Mouse (Mus musculus) neutrophil, adult 5-6 weeks (primary cell): ENCODE measurements at regions not wholly inside any gene's neighbourhood (a gene's known extent, or its start where the extent isn't known, plus 50 kb on each side); places are given as distances from the start of the nearest gene placed in this dataset.

Source experiments
- ATAC-seq: fragments of 151-379, 151-347 bp; 2 replicates; pipeline ENCODE4 v1.8.0; 2017; ENCODE audit warnings: mild to moderate bottlenecking, moderate TSS enrichment; ENCODE audit not compliant: insufficient number of reproducible peaks, poor library complexity, low FRiP score, severe bottlenecking; ENCODE audit errors: extremely low read depth

DNA sequence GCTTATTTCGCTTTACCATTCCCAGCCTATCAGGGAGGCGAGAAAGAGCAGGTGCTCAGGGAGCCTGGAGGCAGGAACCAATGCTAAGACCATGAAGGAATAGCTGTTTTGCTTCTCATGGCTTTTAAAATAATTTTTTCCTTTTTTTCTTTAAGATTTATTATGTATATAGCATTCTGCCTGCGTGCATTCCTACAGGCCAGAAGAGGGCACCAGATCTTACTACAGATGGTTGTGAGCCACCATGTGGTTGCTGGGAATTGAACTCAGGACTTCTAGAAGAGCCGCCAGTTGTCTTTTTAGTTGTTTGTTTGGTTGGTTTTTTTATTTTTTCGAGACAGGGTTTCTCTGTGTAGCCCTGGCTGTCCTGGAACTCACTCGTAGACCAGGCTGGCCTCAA is 113.6 kb upstream of the Armc2 start:
- no peak for ATAC-seq

DNA sequence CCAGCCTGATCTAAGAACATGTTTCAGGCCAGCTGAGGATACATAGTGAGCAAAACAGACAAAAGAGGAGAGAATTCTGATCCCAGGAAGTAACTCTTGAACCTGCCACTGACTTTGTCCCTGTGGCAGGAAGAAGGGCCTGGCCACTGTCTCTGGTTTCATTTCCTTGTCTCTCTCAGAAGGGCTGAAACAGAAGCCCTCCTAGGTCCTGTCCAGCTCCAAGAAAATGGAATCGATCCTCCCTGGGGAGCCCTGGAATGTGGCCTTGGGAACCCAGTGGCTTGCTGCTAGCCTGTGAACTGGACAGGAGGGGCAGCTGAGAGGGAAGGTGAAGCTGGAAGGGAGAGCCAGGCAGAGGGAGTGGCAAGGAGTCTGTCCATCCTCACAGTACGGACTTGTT is 113.1 kb upstream of the Armc2 start:
- no peak for ATAC-seq

DNA sequence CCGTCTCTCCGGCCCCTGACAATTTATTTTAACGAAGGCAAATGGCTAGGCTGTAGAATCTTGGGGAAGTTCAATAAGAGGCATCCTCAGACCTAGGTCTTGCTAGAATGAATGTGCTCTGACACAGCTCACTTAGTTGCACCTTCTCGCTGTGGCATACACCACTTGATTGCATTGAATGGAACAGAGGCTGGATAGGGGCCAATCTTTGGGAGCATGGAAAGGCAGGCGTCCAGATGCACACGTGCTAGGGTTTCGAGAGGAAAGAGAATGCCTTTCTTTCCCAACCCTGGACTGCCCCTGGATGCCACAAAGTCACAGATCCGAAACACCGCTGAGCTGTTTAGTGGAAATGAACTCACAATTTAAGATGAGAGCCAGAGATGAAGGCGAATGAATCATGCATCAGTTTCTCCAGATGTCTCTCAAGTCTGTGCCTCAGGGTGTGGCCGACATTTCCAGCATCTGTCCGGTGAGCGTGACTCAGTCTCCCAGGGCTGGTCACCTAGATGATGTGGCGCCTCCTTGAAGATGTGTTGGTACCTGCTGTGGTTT is 109.7 kb upstream of the Armc2 start:
- no peak for ATAC-seq

DNA sequence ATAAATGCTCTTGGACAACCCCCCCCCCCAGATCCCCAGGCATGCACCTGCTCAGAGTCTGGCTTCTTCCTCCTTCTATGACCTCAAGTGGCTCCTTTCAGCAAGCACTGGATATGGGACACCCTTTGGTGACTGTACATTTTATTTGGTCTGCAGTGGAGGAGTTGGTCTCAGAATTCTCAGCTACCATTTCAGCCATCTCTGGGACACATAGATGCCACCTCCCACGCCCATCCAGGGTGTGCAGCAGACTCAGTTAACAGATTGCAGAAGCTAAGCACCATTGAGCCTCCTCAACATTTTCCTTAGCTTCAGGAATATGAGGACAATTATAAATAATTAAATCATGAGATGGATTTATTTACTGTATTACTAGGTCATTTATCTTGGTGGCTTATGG is 108.6 kb upstream of the Armc2 start:
- no peak for ATAC-seq

DNA sequence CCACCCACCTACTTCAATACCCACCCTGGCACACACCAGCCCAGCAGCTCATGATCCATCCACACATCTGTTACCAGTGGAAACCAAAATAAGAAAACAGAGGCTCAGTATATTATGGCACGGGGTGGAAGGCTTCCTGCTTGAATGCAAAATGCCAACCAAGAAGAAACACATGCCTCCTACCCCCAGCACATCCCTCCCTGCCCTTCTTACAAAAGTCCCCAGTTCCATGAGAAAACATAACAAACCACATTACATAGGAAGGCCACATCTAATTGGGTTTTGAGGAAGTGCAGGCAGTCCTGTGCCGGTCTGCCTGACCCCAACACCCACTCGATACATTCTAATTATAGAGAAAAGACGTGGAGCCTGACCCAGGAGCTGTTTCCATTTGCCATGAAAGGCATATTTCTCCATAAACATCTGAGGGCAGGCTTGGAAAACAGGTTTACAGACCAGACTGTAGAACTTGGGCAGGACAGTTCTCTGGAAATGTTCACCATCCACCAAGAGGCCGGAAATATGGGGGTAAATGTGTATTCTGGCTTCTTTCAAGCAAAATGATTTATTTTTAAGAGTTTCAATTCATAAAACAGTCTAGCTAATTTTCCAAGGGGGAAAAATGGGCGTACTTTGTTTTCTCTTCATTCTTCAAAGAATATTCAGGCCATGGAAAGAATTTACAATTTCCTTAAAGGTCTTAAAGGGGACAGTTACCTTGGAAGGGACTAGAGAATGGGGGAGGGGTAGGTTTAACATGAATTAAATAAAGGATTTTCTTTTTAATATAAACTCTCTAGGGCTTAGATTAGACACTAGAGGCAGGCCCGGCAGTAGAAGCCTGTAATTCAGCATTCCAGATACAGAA is 104.8 kb upstream of the Armc2 start:
- ATAC-seq: no peak

DNA sequence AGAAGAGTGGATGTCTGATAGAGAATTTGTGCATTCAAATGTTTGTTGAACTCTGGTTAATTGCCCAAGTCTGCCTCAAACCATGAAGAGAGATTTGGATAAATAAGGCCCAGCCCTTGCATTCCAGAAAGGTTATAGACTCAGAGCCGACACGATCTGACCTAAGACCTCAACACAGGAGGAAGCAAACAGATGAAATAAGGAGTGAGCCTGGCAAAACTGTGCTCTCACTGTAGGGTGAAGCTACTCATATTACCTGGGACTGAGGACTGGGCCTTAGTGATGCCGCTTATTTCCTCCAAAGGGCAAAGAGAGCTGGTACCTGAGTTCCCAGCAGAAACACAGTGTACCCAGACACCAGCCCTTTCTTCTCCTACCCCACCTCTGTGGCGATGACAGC is 103.7 kb upstream of the Armc2 start:
- no peak for ATAC-seq

DNA sequence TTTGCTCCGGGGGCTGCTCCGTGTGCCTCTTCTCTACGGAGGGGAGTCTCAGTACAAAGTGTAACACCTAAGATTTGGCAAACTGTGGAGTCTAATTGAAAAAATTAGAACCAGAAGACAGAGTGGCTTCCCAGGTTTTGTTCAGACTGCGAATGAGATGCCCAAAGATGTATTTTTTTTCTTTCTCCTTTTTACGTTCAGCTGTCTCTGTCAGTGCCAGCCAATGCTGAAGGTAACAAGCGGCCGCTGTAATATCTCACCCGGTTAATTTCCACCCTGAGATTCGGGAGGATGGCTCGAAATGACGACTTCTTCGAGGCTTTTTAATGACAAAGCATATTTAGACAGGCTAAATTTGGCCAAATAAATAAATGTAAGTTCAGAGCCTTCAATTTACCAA is 101.1 kb upstream of the Armc2 start:
- ATAC-seq: no peak

DNA sequence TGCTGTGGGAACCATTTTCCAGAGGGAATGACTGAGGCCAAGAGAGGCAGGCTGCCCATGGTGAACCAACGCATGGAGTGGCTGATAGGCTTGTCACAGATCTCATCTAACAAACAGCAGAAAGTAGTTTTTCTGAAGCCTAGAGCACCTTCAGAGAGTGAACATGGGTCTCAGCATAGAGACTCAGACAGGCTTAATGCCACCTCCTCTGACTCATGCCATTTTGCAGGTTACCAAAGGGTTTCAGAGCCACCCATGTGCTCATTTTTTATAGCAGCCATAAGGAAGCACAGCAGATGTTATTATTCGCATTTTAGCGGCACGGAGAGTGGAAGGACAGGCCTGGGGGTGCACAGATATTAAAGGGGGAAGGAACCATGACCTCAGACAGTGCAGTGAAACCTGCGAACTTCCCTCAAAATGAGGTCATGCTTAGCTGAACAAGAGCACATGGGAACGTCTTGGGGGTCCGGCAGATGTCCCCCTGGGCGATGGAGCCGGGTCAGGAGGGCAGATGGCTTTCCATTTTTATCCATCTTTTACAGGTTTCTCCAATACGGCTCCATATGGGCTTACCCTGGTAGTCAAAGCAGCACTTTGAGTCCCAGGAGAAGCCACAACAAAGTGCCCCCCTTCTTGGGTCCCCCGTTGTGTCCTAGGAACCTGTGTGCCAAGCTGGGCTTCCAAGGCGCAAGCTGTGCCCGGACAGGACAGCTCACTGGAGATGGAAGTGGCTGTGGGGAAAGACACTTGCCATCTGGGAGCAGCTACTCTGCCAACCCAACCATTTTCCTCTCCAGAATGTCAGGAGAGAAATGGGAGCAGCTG is 100.3 kb upstream of the Armc2 start:
- ATAC-seq: no peak

DNA sequence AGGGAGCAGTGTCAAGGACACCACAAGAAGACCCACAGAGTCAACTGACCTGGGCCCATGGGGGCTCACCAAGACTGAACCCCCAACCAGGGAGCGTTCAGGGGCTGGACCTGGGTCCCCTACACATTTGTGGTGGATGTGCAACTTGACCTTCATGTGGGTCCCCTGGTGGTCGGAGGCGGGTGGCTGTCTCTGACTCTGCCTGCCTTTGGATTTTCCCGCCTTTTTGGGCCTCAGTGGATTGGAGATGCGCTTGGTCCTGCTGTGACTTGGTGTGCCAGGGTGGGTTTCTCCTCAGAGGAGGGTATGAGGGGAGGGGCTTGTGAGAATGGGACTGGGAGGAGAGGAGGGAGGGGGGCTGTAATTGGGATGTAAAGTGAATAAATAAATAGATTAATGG is 99.3 kb upstream of the Armc2 start:
- ATAC-seq: no peak

DNA sequence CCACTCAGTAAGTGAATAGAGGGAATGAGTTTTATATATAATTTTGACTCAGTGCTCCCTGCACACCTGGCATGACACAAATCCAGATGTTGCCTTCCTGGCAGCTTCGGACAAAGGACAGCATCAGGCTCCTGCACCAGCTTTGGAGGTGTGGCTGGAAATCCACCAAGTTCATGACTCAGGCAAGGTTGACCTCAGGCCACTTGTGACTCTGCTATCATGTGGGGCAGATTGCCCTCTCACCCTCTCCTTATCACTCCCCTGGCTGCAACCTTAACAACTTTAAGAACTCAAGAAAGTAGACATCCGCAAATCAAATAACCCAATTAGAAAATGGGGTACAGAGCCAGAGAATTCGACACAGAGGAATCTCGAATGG is 97.7 kb upstream of the Armc2 start:
- no peak for ATAC-seq

DNA sequence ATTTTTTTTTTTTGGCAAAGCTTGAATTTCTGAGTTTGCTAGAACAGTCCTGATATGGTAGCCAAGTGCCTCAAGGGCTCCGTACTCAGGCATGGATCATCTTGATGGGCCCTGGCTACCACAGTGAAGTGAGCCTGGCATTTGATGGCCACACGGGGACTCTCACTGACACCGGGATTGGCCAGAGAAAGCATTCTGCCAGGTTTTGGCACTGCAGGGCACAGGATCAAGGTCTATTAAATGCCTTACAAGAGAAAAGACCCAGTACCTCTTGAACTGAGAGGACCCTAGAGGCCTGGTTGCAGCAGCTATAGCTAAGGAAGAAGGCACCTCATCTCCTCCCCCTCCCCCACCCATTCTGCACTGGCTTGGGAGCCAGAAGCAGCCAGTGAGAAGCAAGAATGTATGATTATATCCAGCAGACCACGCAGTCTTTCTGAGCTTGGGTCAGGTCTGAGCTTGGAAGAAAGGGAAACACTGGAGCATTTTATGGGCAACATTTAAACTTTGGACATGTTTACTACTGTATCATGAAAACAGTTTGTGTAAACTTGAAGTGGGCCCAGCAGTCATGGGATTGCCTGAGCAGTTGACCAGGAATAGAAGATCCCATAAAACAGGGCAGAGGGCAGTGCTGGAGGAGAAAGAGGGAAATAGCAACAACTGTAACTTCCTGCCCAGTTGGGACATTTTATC is 97.1 kb upstream of the Armc2 start:
- ATAC-seq: no peak

DNA sequence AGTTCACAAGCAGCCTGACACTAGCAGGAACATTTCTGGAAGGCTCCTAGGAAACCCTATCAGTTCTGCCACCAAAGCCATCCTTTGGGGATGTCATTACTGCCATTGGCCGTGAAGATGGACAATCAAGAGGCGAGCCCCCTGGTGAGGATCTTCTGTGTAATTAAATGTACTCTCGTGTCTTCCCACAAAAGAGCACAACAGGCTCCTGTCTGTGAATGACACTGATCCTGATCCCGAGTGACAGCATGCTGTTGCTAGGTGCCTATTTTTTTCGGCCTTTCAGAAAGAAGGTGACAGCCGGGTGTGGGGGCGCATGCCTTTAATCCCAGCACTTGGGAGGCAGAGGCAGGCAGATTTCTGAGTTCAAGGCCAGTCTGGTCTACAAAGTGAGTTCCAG is 92.5 kb upstream of the Armc2 start:
- ATAC-seq: no peak

DNA sequence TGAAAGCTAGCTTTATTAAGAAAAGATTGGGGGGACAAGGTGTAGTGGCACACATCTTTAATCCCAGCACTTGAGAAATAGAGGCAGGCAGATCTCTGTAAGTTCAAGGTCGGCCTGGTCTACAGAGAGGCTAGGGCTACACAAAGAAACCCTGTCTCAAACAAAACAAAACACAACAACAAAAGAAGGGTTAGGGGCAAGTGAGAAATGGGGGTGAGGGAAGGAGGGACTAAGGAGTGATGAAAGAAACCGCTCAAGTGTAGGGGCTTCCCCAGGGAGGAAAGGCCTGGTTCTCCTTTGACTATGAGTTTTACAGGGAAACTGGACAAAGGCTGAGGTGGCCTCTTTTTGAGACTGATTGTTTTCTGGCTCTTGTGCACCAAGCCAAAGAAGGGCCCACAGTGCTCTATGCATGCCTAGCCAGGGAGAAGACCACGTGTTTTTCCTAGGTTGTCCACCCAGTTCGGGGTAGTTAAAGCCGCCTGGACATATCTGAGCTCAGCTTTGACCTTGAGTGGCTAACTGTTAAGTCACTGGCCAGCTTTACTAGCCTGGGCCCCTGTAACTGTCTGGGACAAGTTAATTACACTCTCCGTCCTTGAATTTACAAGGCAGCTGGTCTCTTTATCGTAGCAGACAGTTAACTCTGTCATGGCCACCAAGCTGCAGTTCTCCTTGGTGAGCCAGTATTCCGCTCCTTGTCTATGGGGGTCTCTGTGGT is 90.2 kb upstream of the Armc2 start:
- no peak for ATAC-seq

DNA sequence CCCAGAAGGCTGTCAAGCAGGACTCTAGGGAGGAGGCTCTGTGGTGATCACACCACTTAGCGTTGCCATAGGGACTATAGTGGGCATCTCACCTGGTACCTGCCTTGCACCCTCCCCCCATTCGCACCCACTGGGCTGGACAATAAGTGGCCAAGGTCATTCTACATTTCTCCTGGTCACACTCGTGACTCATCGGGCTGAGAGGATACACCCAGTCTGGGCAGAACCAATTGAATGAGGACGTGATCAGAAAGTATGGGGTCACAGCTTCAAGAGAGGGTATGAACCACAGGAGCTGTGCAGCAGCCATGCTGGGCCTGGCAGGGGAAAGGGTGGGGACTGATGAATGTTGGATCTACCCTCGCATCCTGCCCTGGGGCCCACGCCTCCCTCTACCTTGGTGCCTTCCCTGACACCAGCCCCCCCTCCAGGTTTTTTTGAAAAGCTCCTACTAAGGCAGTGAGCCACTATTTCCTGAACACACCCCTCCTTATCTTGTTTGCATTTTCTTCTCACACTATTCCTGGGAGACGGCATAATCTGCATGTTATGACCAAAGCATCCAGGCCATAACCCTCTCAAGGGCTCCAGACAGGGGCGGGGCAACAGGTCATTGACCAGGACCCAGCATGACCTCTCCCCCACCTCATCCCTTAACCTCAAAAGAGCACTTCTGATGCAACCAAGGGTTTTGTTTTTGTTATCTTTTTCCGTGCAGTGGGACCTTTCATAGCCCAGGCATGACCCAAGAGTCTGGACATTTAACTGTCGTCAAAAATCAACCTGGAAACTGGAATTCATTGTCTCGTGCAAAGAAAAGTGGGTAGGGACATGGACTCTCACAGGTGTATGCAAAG is 89.4 kb upstream of the Armc2 start:
- ATAC-seq: no peak

DNA sequence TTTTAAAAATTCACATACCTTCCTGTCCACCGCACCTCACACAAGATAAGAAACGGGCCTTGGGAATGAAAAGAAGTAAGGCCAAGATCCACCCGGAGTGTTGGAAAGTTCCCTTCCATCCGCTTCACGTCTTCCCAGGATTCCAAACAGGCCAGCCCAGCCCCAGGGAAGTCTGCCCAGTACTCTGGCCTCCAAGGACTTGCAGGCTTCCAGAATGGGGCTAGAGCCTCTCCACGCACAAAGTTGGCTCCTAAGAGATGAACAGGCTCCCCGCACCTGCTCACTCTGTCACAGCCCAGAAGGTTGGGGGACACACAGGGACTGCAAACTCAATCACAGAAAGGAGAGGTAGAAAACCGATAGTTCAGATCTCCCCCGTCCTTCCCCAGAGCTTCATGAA is 88.4 kb upstream of the Armc2 start:
- no peak for ATAC-seq

DNA sequence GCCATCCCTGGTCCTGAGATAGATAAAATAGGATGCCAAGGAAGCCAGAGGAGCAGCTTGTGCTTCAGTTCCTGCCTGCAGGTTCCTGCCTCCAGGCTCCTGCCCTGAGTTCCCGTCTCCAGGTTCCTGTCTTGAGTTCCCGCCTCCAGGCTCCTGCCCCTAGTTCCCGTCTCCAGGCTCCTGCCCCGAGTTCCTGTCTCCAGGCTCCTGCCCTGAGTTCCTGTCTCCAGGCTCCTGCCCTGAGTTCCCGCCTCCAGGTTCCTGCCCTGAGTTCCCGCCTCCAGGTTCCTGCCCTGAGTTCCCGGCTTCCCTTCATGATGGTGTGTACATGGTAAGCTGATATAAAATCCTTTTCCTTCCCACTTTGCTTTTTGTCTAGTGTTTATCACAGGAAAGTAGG is 86.8 kb upstream of the Armc2 start:
- no peak for ATAC-seq

DNA sequence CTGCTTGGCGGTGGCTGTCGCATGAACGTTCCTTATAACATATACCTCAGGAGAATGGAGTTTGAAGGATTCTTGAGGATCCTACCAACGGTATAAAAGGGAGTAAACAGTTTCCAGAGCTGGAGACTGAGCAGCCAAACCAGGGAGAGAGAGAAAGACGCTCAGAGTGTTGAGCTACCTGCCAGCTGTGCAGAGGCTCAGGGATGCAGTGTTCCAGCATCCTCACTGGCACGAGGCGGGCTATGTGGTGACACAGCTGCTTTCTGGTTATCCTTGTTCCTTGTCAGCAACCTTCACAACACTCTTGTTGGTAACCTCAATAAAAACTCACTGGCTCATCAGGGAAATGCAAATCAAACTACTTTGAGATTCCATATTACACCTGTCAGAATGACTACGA is 84.1 kb upstream of the Armc2 start:
- ATAC-seq: no peak

DNA sequence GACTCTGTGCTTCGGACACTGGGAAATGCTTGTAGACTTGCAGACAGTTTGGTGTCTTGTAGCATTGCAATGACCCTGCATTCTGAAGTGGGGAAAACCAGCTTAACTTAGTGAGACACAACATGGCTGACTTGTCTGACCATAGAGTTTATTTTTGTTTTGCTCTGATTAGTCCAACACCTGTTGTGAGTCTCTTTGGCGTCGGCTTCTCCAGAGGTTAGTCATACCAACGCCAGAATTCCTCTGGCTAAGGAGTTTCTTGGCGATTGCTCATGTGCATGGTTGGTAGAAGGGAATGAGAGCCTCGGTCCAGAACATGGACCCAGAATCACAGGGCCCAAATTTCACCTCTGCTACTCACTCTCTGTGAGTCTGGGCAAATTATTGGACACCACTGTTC is 82.9 kb upstream of the Armc2 start:
- no peak for ATAC-seq
